Mouse (Mus musculus) neural tube, embryonic 10.5 days (tissue): ENCODE measurements around the gene Ugt1a8.

ENCODE experiments used
- DNase-seq: peaks from one replicate; pipeline ENCODE4 v3.0.0-alpha.2; 2017; ENCODE audit warnings: low spot score; ENCODE audit errors: extremely low spot score

Gene Ugt1a8

GRCm38 (mm10) chr1:88220336-88220735 is 132.7 kb downstream of the Ugt1a8 start:
- peak; percentile 17 for DNase-seq

- DNase-seq = no peak
Measured at GRCm38 (mm10) chr1:88222216-88222615, 134.6 kb downstream of the Ugt1a8 start.

- peak; percentile 17 for DNase-seq
Measured at GRCm38 (mm10) chr1:88223011-88223515, 135.4 kb downstream of the Ugt1a8 start.

- DNase-seq = peak; percentile 23
Measured at GRCm38 (mm10) chr1:88223591-88223990, 136.0 kb downstream of the Ugt1a8 start.

GRCm38 (mm10) chr1:88224029-88224776 is 136.6 kb downstream of the Ugt1a8 start:
- DNase-seq = peak; percentile 14

GRCm38 (mm10) chr1:88225301-88225700 is 137.7 kb downstream of the Ugt1a8 start:
- DNase-seq = peak; percentile 10

- DNase-seq = peak; percentile 12
Measured at GRCm38 (mm10) chr1:88225741-88226140, 138.1 kb downstream of the Ugt1a8 start.

GRCm38 (mm10) chr1:88226670-88227379 is 139.2 kb downstream of the Ugt1a8 start, which contains the start of gene Mroh2a:
Mroh2a (plus strand) TSS chr1:88226986.
- no peak for DNase-seq

GRCm38 (mm10) chr1:88227482-88227881 is 139.9 kb downstream of the Ugt1a8 start:
- no peak for DNase-seq

- DNase-seq = no peak
Measured at GRCm38 (mm10) chr1:88228121-88228520, 140.5 kb downstream of the Ugt1a8 start.

- no peak for DNase-seq
Measured at GRCm38 (mm10) chr1:88229566-88229965, 142.0 kb downstream of the Ugt1a8 start.

GRCm38 (mm10) chr1:88229986-88230385 is 142.4 kb downstream of the Ugt1a8 start:
- no peak for DNase-seq

GRCm38 (mm10) chr1:88230421-88230820 is 142.8 kb downstream of the Ugt1a8 start:
- no peak for DNase-seq

GRCm38 (mm10) chr1:88230981-88231802 is 143.6 kb downstream of the Ugt1a8 start:
- no peak for DNase-seq

GRCm38 (mm10) chr1:88231803-88232499 is 144.3 kb downstream of the Ugt1a8 start:
- DNase-seq = no peak

- DNase-seq = no peak
Measured at GRCm38 (mm10) chr1:88232664-88233380, 145.2 kb downstream of the Ugt1a8 start.

GRCm38 (mm10) chr1:88233421-88234247 is 146.0 kb downstream of the Ugt1a8 start:
- no peak for DNase-seq

GRCm38 (mm10) chr1:88234248-88234610 is 146.6 kb downstream of the Ugt1a8 start:
- DNase-seq = no peak

- no peak for DNase-seq
Measured at GRCm38 (mm10) chr1:88234646-88235045, 147.0 kb downstream of the Ugt1a8 start.
